Mouse (Mus musculus) spleen, adult 2 months (tissue): Measurements from ENCODE around the gene Ascc3. TPM values are rescaled to one million over a fixed set of nuclear protein-coding genes. Genes with fewer than 3 reads are reported as not detected.

Experiments
- DNase-seq, 2 experiments: peaks; one replicate each; pipeline versions ENCODE4 v3.0.0 to v3.0.0-alpha.2; 2012 to 2021; ENCODE audit warnings: low spot score in 2 of 2, low read depth in 1 of 2
- H3K27ac ChIP-seq: fragments of 200-500 bp; 2 replicates; pipeline ENCODE4 v1.5.1; 2012; ENCODE audit warnings: low read length, inconsistent platforms; ENCODE audit not compliant: insufficient read depth
- H3K27me3 ChIP-seq: fragments of 200-500 bp; 2 replicates; pipeline ENCODE4 v1.6.1; 2012; ENCODE audit warnings: mild to moderate bottlenecking, moderate library complexity, low read length, inconsistent platforms; ENCODE audit not compliant: control insufficient read depth, insufficient read depth
- H3K36me3 ChIP-seq: fragments of 200-500 bp; 2 replicates; pipeline ENCODE4 v1.6.1; 2012; ENCODE audit warnings: mild to moderate bottlenecking, low read length, inconsistent platforms; ENCODE audit not compliant: control insufficient read depth, insufficient read depth
- H3K4me1 ChIP-seq: fragments of 200-500 bp; 2 replicates; pipeline ENCODE4 v1.6.1; 2011; ENCODE audit warnings: inconsistent platforms; ENCODE audit not compliant: control insufficient read depth, insufficient read depth, insufficient read length
- H3K4me3 ChIP-seq: fragments of 200-500 bp; 2 replicates; pipeline ENCODE4 v1.5.1; 2011; ENCODE audit warnings: mild to moderate bottlenecking, inconsistent platforms; ENCODE audit not compliant: insufficient read depth, insufficient read length; ENCODE audit errors: extremely low read depth
- CTCF ChIP-seq: fragments of 200-500 bp; IDR thresholded peaks from 2 replicates; pipeline ENCODE4 v1.5.1; 2011; ENCODE audit warnings: mild to moderate bottlenecking, inconsistent platforms; ENCODE audit not compliant: insufficient read depth, insufficient read length, insufficient replicate concordance; ENCODE audit errors: extremely low read depth
- POLR2A ChIP-seq: fragments of 200-500 bp; IDR thresholded peaks from 2 replicates; pipeline ENCODE4 v1.6.1; 2011; ENCODE audit warnings: low read depth, low read length, inconsistent platforms
- WGBS: fragments of 180-500 bp; shearing (Covaris S2); methylation state at CpG from one replicate; pipeline ENCODE4 v1.1.7; 2018; 5-methylcytosine and 5-hydroxymethylcytosine counted together
- polyA plus RNA-seq: library from polyadenylated mRNA; depleted of rRNA; stranded (reverse); fragments of >200 nt; gene quantifications from 2 replicates; pipeline ENCODE4 v1.2.3, GENCODE M21; 2012

The Ascc3 gene
- polyA plus RNA-seq, 1 experiment = 12.1 TPM

- TF ChIP-seq CTCF (no peak), POLR2A (no peak)
- WGBS = 89% methylated on average over 1 of the region's 1 CpGs
- Histone ChIP-seq H3K36me3 (peaks cover 2% of the 10 kb centered on the region), H3K27me3 (no peaks in the 10 kb centered on the region), H3K27ac (no peak overlapping the region), H3K4me1 (no peaks in the 10 kb centered on the region), H3K4me3 (no peak overlapping the region)
- no peak for DNase-seq
Observed at GRCm38 (mm10) chr10:50625874-50626273, 33.4 kb downstream of the Ascc3 start.

DNA sequence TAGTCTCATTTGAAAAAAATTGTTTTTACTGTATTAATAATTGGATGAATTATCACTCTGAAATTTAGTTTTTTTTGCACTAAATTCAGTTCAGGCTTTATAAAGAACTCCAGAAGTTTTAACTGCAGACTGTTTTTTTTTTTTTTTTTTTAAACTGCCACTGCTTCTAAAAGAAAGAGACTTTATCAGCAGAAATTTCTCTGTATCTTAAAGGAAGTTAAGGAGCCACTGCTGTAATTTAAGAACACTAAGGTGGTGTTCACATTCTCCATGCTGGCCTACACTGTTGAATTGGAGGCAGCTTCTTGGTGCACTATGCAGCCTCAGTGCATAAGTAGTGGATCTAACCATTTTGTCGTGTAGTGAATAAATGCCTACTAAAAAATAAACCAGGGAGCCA lies 47.1 kb downstream of the Ascc3 start:
- DNase-seq = no peak

GRCm38 (mm10) chr10:50650612-50651011 lies 58.1 kb downstream of the Ascc3 start:
- H3K27ac ChIP-seq = no peak overlapping the region
- 76% methylated on average over 8 of the region's 8 CpGs for WGBS
- H3K4me3 ChIP-seq = no peak overlapping the region
- H3K36me3 ChIP-seq = peaks cover 6% of the 10 kb centered on the region
- H3K27me3 ChIP-seq = no peaks in the 10 kb centered on the region
- TF ChIP-seq CTCF = no peak
- TF ChIP-seq POLR2A = no peak
- no peaks in the 10 kb centered on the region for H3K4me1 ChIP-seq
- DNase-seq = no peak

More for the DNA sequence above, 47.1 kb downstream of the Ascc3 start:
- Histone ChIP-seq H3K27ac (no peak overlapping the region), H3K36me3 (peaks cover 5% of the 10 kb centered on the region), H3K4me3 (no peak overlapping the region), H3K4me1 (no peaks in the 10 kb centered on the region), H3K27me3 (no peaks in the 10 kb centered on the region)
- TF ChIP-seq POLR2A (no peak), CTCF (no peak)
- 87% methylated on average over 1 of the region's 1 CpGs for WGBS

GRCm38 (mm10) chr10:50653551-50653950 lies 61.1 kb downstream of the Ascc3 start:
- Histone ChIP-seq H3K4me1 (no peaks in the 10 kb centered on the region), H3K27me3 (no peaks in the 10 kb centered on the region), H3K27ac (no peak overlapping the region), H3K4me3 (no peak overlapping the region), H3K36me3 (peaks cover 5% of the 10 kb centered on the region)
- 100% methylated on average over 3 of the region's 3 CpGs for WGBS
- DNase-seq = no peak
- TF ChIP-seq POLR2A = no peak
- no peak for TF ChIP-seq CTCF

DNA sequence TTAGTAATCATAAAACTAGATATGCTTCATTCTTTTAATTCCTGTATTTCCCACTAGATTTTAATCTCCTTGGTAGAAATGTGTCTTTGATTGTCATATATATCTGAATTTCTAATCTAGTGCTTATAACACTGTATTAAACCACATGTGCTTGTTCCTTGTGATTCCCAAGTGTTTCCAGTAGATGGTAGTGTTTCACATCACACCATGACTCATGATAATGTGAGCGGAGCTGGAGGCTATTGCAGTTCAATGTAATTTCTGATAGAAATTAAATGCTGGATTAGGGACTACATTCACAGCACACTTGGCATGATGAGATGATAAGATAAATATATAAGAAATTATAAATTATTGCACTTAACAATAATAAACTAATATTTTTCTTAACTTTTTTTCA lies 64.9 kb downstream of the Ascc3 start:
- DNase-seq = no peak
- no peaks in the 10 kb centered on the region for H3K4me1 ChIP-seq
- H3K36me3 ChIP-seq = peaks cover 5% of the 10 kb centered on the region
- no peak overlapping the region for H3K27ac ChIP-seq
- no peak for TF ChIP-seq POLR2A
- no peak overlapping the region for H3K4me3 ChIP-seq
- no peaks in the 10 kb centered on the region for H3K27me3 ChIP-seq
- 72% methylated on average over 1 of the region's 1 CpGs for WGBS

- H3K4me1 ChIP-seq = no peaks in the 10 kb centered on the region
- H3K27ac ChIP-seq = no peak overlapping the region
- no peak overlapping the region for H3K4me3 ChIP-seq
- WGBS = 89% methylated on average over 5 of the region's 5 CpGs
- no peaks in the 10 kb centered on the region for H3K27me3 ChIP-seq
- no peaks in the 10 kb centered on the region for H3K36me3 ChIP-seq
- no peak for TF ChIP-seq POLR2A
- TF ChIP-seq CTCF = no peak
- DNase-seq = no peak
Observed at GRCm38 (mm10) chr10:50671517-50671916, 79.0 kb downstream of the Ascc3 start.

GRCm38 (mm10) chr10:50690324-50690723 lies 97.9 kb downstream of the Ascc3 start:
- no peak for DNase-seq
- no peak for TF ChIP-seq CTCF
- no peak for TF ChIP-seq POLR2A
- Histone ChIP-seq H3K27ac (no peak overlapping the region), H3K36me3 (no peaks in the 10 kb centered on the region; the same call in none of the 2 replicates), H3K4me3 (no peak overlapping the region), H3K4me1 (no peaks in the 10 kb centered on the region), H3K27me3 (no peaks in the 10 kb centered on the region)
